29 mouse cellular contexts compared by ENCODE assay signal in genomic region chr12:99940704-99941103, GRCm38 (mm10). TPM values are rescaled to one million over a fixed set of nuclear protein-coding genes. Genes with fewer than 3 reads are reported as not detected.
DNase-seq lines count a peak whose midpoint lies in the region; ATAC-seq and TF ChIP-seq lines count a peak whose summit lies in the region.
"Had no signal": no experiment of that assay in that cellular context is flagged by ENCODE, and none has a peak within 500 bp of the region (broad histone marks: within the 10 kb centered on the region; RNA-seq: fewer than 3 reads in every experiment).

No protein-coding gene starts in this region.

- H3K27me3 ChIP-seq in lung, postnatal 0 days (replicated peaks; ENCODE audit: insufficient read depth, low read length) = no peaks in the 10 kb centered on the region
- H3K27me3 ChIP-seq in kidney, adult 2 months (replicated peaks; ENCODE audit: control insufficient read depth, insufficient read depth, low read length) = no peaks in the 10 kb centered on the region
- H3K27me3 ChIP-seq in kidney, embryonic 16.5 days (ENCODE audit: insufficient read depth, low read length) = no peaks in the 10 kb centered on the region
- H3K27me3 ChIP-seq in liver, embryonic 11.5 days (replicated peaks; ENCODE audit: control insufficient read depth, insufficient read depth, low read length) = no peaks in the 10 kb centered on the region
- H3K27me3 ChIP-seq: CH12.LX; embryonic facial prominence, embryonic 12.5 days; heart, embryonic 15.5 days; hindbrain, embryonic 12.5 days; liver, embryonic 13.5 days had no signal

- no peak for TF ChIP-seq POLR2A in kidney, adult 2 months (IDR thresholded peaks at IDR 0.05; ENCODE audit: low read depth, low read length)

- TF ChIP-seq EP300 in lung, postnatal 0 days (IDR thresholded peaks at IDR 0.05) = no peak

- H3K27ac ChIP-seq in lung, postnatal 0 days (ENCODE audit: low read length) = no peak overlapping the region
- H3K27ac ChIP-seq in kidney, adult 2 months (ENCODE audit: insufficient read depth, low read depth, low read length) = no peak overlapping the region
- no peak overlapping the region for H3K27ac ChIP-seq in kidney, embryonic 16.5 days (ENCODE audit: low read length)
- no peak overlapping the region for H3K27ac ChIP-seq in liver, embryonic 11.5 days (ENCODE audit: low read depth, low read length)
- H3K27ac ChIP-seq: embryonic facial prominence, embryonic 12.5 days; heart, embryonic 10.5 days; heart, embryonic 15.5 days; hindbrain, embryonic 12.5 days; layer of hippocampus, adult 2 months; liver, embryonic 13.5 days had no signal

- 88% methylated on average over 7 of the region's 7 CpGs for WGBS in lung, postnatal 0 days
- 33% methylated on average over 7 of the region's 7 CpGs for WGBS in kidney, adult 2 months
- WGBS in kidney, embryonic 16.5 days = 47% methylated on average over 7 of the region's 7 CpGs
- 90% methylated on average over 7 of the region's 7 CpGs for WGBS in liver, embryonic 11.5 days

- no peaks in the 10 kb centered on the region for H3K9me3 ChIP-seq in lung, postnatal 0 days (ENCODE audit: low read length)
- no peaks in the 10 kb centered on the region for H3K9me3 ChIP-seq in kidney, embryonic 16.5 days (ENCODE audit: low read length)
- H3K9me3 ChIP-seq in liver, embryonic 11.5 days (ENCODE audit: control insufficient read depth, low read length) = no peaks in the 10 kb centered on the region
- H3K9me3 ChIP-seq: embryonic facial prominence, embryonic 12.5 days; heart, embryonic 10.5 days; heart, embryonic 15.5 days; hindbrain, embryonic 12.5 days; liver, embryonic 13.5 days had no signal

- no peaks in the 10 kb centered on the region for H3K36me3 ChIP-seq in lung, postnatal 0 days (ENCODE audit: insufficient read depth, low read length)
- no peaks in the 10 kb centered on the region for H3K36me3 ChIP-seq in kidney, adult 2 months (ENCODE audit: control insufficient read depth, insufficient read depth, low read length)
- no peaks in the 10 kb centered on the region for H3K36me3 ChIP-seq in kidney, embryonic 16.5 days (ENCODE audit: insufficient read depth, low read length)
- peaks cover 4% of the 10 kb centered on the region; the same call in 1 of the 2 replicates for H3K36me3 ChIP-seq in liver, embryonic 11.5 days (ENCODE audit: control insufficient read depth, insufficient read depth, low read length)

- DNase-seq in lung, postnatal 0 days (ENCODE audit: low spot score) = peak; percentile 10
- DNase-seq in lung, adult 18-20 months = no peak
- peak; percentile 86 for DNase-seq in kidney, adult 2 months
- DNase-seq in kidney, postnatal 36 days = peak; percentile 74 to 82
- DNase-seq in right cerebral cortex, adult 2 months (ENCODE audit: low spot score in 2 of 2) = no peak
- DNase-seq in thymus, postnatal 25 days = no peak
- no peak for DNase-seq in liver, embryonic 11.5 days (ENCODE audit: low spot score)
- DNase-seq: adrenal gland, postnatal 36 days; cerebellum, adult 8-10 months; embryo, embryonic 11 days; gastrocnemius, postnatal 14 days; heart, adult 11 months; heart, postnatal 36 days; left cerebral cortex, postnatal 4 days; liver, embryonic 13.5 days; lung, adult 2 months; lung, postnatal 14 days; midbrain, embryonic 14.5 days; thymus, adult 2 months had no signal

- H3K9ac ChIP-seq in lung, postnatal 0 days (replicated peaks; ENCODE audit: low read depth) = no peak overlapping the region
- H3K9ac ChIP-seq in kidney, embryonic 16.5 days (replicated peaks; ENCODE audit: low read length) = no peak overlapping the region
- no peak overlapping the region for H3K9ac ChIP-seq in liver, embryonic 11.5 days (ENCODE audit: low read depth, low read length)
- H3K9ac ChIP-seq: embryonic facial prominence, embryonic 12.5 days; heart, embryonic 15.5 days; hindbrain, embryonic 12.5 days; liver, embryonic 13.5 days had no signal

- no peak overlapping the region for H3K4me2 ChIP-seq in lung, postnatal 0 days (replicated peaks; ENCODE audit: low read depth, low read length)
- no peak overlapping the region for H3K4me2 ChIP-seq in kidney, embryonic 16.5 days (replicated peaks; ENCODE audit: low read depth, low read length)
- no peak overlapping the region for H3K4me2 ChIP-seq in liver, embryonic 11.5 days
- H3K4me2 ChIP-seq: embryonic facial prominence, embryonic 12.5 days; heart, embryonic 15.5 days; hindbrain, embryonic 12.5 days; liver, embryonic 13.5 days had no signal

- ATAC-seq in lung, postnatal 0 days = no peak
- ATAC-seq in kidney, embryonic 16.5 days (ENCODE audit: low FRiP score, low TSS enrichment) = peak; percentile 95
- no peak for ATAC-seq in liver, embryonic 11.5 days (replicated peaks; ENCODE audit: low FRiP score)
- ATAC-seq: forebrain, embryonic 14.5 days; intestine, embryonic 16.5 days had no signal

- TF ChIP-seq CTCF in lung, postnatal 0 days (IDR thresholded peaks at IDR 0.05) = no peak
- no peak for TF ChIP-seq CTCF in kidney, adult 2 months (conservative IDR thresholded peaks at IDR 0.05; ENCODE audit: insufficient read depth, insufficient read length, low read depth, low read length)

- H3K4me3 ChIP-seq in lung, postnatal 0 days (ENCODE audit: low read depth, low read length) = no peak overlapping the region
- no peak overlapping the region for H3K4me3 ChIP-seq in kidney, adult 2 months (ENCODE audit: insufficient read depth, low read depth, low read length)
- no peak overlapping the region for H3K4me3 ChIP-seq in kidney, embryonic 16.5 days (ENCODE audit: low read length)
- no peak overlapping the region for H3K4me3 ChIP-seq in liver, embryonic 11.5 days (ENCODE audit: low read depth, low read length)
- H3K4me3 ChIP-seq: embryonic facial prominence, embryonic 12.5 days; heart, embryonic 10.5 days; heart, embryonic 15.5 days; hindbrain, embryonic 12.5 days; layer of hippocampus, adult 2 months; liver, embryonic 13.5 days had no signal

- H3K4me1 ChIP-seq in lung, postnatal 0 days (ENCODE audit: insufficient read depth, low read depth, low read length) = no peaks in the 10 kb centered on the region
- peaks cover 4% of the 10 kb centered on the region; the same call in 1 of the 2 replicates for H3K4me1 ChIP-seq in kidney, adult 2 months (ENCODE audit: control insufficient read depth, insufficient read depth, low read length)
- H3K4me1 ChIP-seq in kidney, embryonic 16.5 days (ENCODE audit: insufficient read depth, low read length) = peaks cover 19% of the 10 kb centered on the region
- no peaks in the 10 kb centered on the region for H3K4me1 ChIP-seq in liver, embryonic 11.5 days (replicated peaks; ENCODE audit: control insufficient read depth, insufficient read depth, low read length)
- H3K4me1 ChIP-seq: embryonic facial prominence, embryonic 12.5 days; hindbrain, embryonic 12.5 days had no signal

RNA-seq across cellular contexts. Expression of gene Kcnk13, which starts 23.6 kb away (rescaled TPM):
- polyA plus RNA-seq in lung, postnatal 0 days (2015; fragmentation: Nextera tagmentation; extraction: Ambion mirVana) = 7.8 and 8.3 TPM in 2 replicates
- 0.07 and 0.50 TPM in 2 replicates for polyA plus RNA-seq in kidney, adult 2 months (2012; rRNA removed)
- polyA plus RNA-seq in kidney, embryonic 16.5 days (2015; fragmentation: Nextera tagmentation; extraction: Ambion mirVana) = 0.21 and 0.23 TPM in 2 replicates
- 0.37 and 0.78 TPM in 2 replicates for polyA plus RNA-seq in liver, embryonic 11.5 days (2014; fragmentation: Nextera tagmentation; extraction: Ambion mirVana)
- polyA plus RNA-seq: C2C12 had no signal

RNA-seq across cellular contexts. Expression of gene Tdp1, which starts 56.4 kb away (rescaled TPM):
- polyA plus RNA-seq in lung, postnatal 0 days (2015; fragmentation: Nextera tagmentation; extraction: Ambion mirVana) = 14.2 and 17.2 TPM in 2 replicates
- polyA plus RNA-seq in kidney, adult 2 months (2012; rRNA removed) = 11.2 and 11.7 TPM in 2 replicates
- 61.7 and 66.4 TPM in 2 replicates for polyA plus RNA-seq in kidney, embryonic 16.5 days (2015; fragmentation: Nextera tagmentation; extraction: Ambion mirVana)
- polyA plus RNA-seq in liver, embryonic 11.5 days (2014; fragmentation: Nextera tagmentation; extraction: Ambion mirVana) = 64.8 and 72.6 TPM in 2 replicates

RNA-seq across cellular contexts. Expression of gene Efcab11, which starts 56.5 kb away (rescaled TPM):
- 2.2 and 2.7 TPM in 2 replicates for polyA plus RNA-seq in lung, postnatal 0 days (2015; fragmentation: Nextera tagmentation; extraction: Ambion mirVana)
- 0.24 and 0.25 TPM in 2 replicates for polyA plus RNA-seq in kidney, adult 2 months (2012; rRNA removed)
- polyA plus RNA-seq in kidney, embryonic 16.5 days (2015; fragmentation: Nextera tagmentation; extraction: Ambion mirVana) = 12.5 TPM in 2 replicates
- polyA plus RNA-seq in liver, embryonic 11.5 days (2014; fragmentation: Nextera tagmentation; extraction: Ambion mirVana) = 8.8 and 8.9 TPM in 2 replicates

Comparison
In these comparisons a context has a peak if more than half of its experiments do, and no peak if none do; other contexts are left out.
1. DNase-seq: peak in lung, postnatal 0 days (single experiment), kidney, adult 2 months (single experiment) and kidney, postnatal 36 days (2 of 2); none in lung, adult 18-20 months (0 of 2), right cerebral cortex, adult 2 months (0 of 2), thymus, postnatal 25 days (single experiment) and liver, embryonic 11.5 days (single experiment).